Mouse (Mus musculus) cerebellum, adult 2 months (tissue): Measurements from ENCODE around the gene Ccnjl. TPM values are rescaled to one million over a fixed set of nuclear protein-coding genes. Genes with fewer than 3 reads are reported as not detected.

Experiments
- DNase-seq, 2 experiments: peaks; one replicate each; pipeline ENCODE4 v3.0.0; 2021
- H3K27ac ChIP-seq: fragments of 200-500 bp; 2 replicates; pipeline ENCODE4 v1.5.1; 2012; ENCODE audit warnings: low read length, control low read depth, inconsistent platforms; ENCODE audit not compliant: insufficient read depth
- H3K27me3 ChIP-seq: fragments of 200-500 bp; 2 replicates; pipeline ENCODE4 v1.6.1; 2012; ENCODE audit warnings: inconsistent platforms, mild to moderate bottlenecking, low read length, moderate library complexity; ENCODE audit not compliant: control insufficient read depth, insufficient read depth
- H3K4me1 ChIP-seq: fragments of 200-500 bp; 2 replicates; pipeline ENCODE4 v1.6.1; 2011; ENCODE audit warnings: low read length; ENCODE audit not compliant: control insufficient read depth, insufficient read depth
- H3K4me3 ChIP-seq: fragments of 200-500 bp; replicated peaks from 2 replicates; pipeline ENCODE3; 2011; ENCODE audit warnings: mild to moderate bottlenecking, low read depth, low read length, control low read depth; ENCODE audit not compliant: insufficient read depth
- CTCF ChIP-seq: fragments of 200-500 bp; IDR thresholded peaks from 2 replicates; pipeline ENCODE4 v1.5.1; 2011; ENCODE audit warnings: low read depth, mild to moderate bottlenecking, control low read depth, low read length, moderate library complexity, borderline replicate concordance; ENCODE audit not compliant: insufficient read depth
- POLR2A ChIP-seq: fragments of 200-500 bp; IDR thresholded peaks from 2 replicates; pipeline ENCODE4 v1.6.1; 2011; ENCODE audit warnings: low read length, control low read depth, borderline replicate concordance; ENCODE audit not compliant: insufficient read depth
- WGBS: fragments of 180-500 bp; shearing (Covaris S2); methylation state at CpG from one replicate; pipeline ENCODE4 v1.1.7; 2018; 5-methylcytosine and 5-hydroxymethylcytosine counted together
- polyA plus RNA-seq: library from polyadenylated mRNA; depleted of rRNA; stranded (reverse); fragments of >200 nt; gene quantifications from 2 replicates; pipeline ENCODE4 v1.2.3, GENCODE M21; 2012; rRNA removed

Ccnjl gene
- polyA plus RNA-seq, 1 experiment: 8.4 TPM

DNA sequence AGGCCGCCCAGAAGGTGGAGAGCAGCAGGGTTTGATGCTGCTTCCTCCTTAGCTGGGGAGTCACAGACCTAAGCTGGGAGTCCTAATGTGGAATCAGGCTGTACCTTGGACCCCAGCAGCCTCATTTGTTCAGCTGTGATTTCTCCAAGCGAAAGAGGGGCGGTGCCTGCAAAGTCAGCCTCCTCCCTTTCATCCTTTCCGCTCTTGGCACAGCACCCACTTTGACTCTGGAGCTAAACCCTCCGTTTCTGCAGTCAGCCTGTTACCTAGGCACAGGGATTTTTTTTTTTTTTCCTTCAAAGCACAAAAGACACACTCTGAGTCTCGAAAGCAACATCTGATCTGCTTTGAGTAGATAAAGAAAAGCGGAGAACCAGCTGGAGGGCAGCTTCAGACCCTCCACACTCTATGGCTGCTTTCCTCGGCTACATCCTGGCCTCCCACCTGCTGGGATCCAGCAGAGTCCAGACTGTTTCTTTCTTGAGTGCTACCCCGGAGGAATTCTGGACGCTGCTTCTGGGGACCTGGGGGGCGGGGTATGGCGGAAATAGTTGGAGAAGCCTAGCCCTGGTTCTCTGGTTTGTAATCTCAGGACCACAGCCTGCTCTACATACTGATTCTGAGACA is 97.8 kb downstream of the Ccnjl start:
- Histone ChIP-seq H3K4me1 (no peaks in the 10 kb centered on the region; the same call in 1 of the 2 replicates), H3K27ac (peak overlapping the region; percentile 41), H3K27me3 (no peaks in the 10 kb centered on the region), H3K4me3 (peak overlapping the region; percentile 51)
- 7% methylated on average over 12 of the region's 12 CpGs for WGBS
- peak; percentile 57 to 66 for DNase-seq
- TF ChIP-seq CTCF: no peak

- WGBS: 25% methylated on average over 18 of the region's 18 CpGs
- H3K27ac ChIP-seq: peak overlapping the region; percentile 41; the same call in 1 of the 2 replicates
- peak in 1 of 2 experiments; percentile 45 for DNase-seq
- H3K4me3 ChIP-seq: peak overlapping the region; percentile 51
- no peaks in the 10 kb centered on the region; the same call in 1 of the 2 replicates for H3K4me1 ChIP-seq
- H3K27me3 ChIP-seq: no peaks in the 10 kb centered on the region
- TF ChIP-seq POLR2A: peak; percentile 26; the same call in 1 of the 2 replicates
- no peak for TF ChIP-seq CTCF
Measured at GRCm38 (mm10) chr11:43626927-43627645, 98.5 kb downstream of the Ccnjl start.

- no peak for TF ChIP-seq CTCF
- TF ChIP-seq POLR2A: no peak
Measured at GRCm38 (mm10) chr11:43631645-43632044, 103.1 kb downstream of the Ccnjl start.

DNA sequence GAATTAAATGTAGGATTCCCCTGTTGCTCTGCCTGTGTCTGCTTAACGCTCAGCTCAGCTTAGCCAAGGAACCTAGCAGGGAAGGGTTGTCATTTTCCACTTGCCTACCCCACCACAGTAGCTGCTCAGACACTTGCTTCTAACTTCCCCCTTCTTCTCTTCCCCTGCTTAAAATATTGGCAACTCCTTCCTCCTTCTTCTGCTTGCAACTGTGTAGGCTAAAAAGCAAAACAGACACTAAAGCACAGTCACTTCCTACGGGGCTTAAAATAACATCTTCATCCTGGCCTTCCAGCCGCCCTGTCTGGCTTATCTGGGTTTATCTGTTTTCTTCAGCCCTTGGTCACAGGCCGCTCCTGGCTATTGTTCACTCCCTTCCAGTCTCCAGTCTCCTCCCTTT is 104.0 kb downstream of the Ccnjl start:
- no peak overlapping the region for H3K4me3 ChIP-seq
- H3K27me3 ChIP-seq: no peaks in the 10 kb centered on the region
- no peaks in the 10 kb centered on the region for H3K4me1 ChIP-seq
- 80% methylated on average over 4 of the region's 4 CpGs for WGBS
- DNase-seq: no peak
- no peak overlapping the region for H3K27ac ChIP-seq
- TF ChIP-seq POLR2A (no peak), CTCF (no peak)

More at GRCm38 (mm10) chr11:43631645-43632044, 103.1 kb downstream of the Ccnjl start:
- no peak for DNase-seq
- no peak overlapping the region for H3K4me3 ChIP-seq
- H3K4me1 ChIP-seq: no peaks in the 10 kb centered on the region; the same call in 1 of the 2 replicates
- H3K27ac ChIP-seq: no peak overlapping the region
- H3K27me3 ChIP-seq: no peaks in the 10 kb centered on the region
- 93% methylated on average over 9 of the region's 9 CpGs for WGBS

DNA sequence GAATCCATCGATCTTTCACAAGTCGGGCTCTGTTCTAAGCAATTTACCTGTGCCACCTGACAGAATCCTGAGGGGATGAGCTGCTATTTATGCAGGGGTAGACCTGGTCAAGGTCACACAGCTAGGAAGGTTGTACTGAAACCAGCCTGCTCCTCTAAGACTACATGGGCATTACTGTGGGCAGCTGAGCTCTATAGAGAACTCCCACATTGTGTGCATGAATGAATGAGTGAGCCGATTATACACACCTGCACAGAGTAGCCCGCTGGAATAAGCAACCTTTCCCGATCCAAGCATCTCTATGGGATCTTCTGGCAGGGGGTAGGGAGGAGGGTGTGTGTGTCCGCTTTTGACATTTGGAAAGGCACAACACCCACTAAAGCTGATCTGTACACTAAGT is 104.6 kb downstream of the Ccnjl start:
- no peaks in the 10 kb centered on the region for H3K4me1 ChIP-seq
- no peak overlapping the region for H3K27ac ChIP-seq
- WGBS: 86% methylated on average over 6 of the region's 6 CpGs
- no peak for TF ChIP-seq POLR2A
- TF ChIP-seq CTCF: no peak
- no peaks in the 10 kb centered on the region for H3K27me3 ChIP-seq
- DNase-seq: no peak
- H3K4me3 ChIP-seq: no peak overlapping the region

DNA sequence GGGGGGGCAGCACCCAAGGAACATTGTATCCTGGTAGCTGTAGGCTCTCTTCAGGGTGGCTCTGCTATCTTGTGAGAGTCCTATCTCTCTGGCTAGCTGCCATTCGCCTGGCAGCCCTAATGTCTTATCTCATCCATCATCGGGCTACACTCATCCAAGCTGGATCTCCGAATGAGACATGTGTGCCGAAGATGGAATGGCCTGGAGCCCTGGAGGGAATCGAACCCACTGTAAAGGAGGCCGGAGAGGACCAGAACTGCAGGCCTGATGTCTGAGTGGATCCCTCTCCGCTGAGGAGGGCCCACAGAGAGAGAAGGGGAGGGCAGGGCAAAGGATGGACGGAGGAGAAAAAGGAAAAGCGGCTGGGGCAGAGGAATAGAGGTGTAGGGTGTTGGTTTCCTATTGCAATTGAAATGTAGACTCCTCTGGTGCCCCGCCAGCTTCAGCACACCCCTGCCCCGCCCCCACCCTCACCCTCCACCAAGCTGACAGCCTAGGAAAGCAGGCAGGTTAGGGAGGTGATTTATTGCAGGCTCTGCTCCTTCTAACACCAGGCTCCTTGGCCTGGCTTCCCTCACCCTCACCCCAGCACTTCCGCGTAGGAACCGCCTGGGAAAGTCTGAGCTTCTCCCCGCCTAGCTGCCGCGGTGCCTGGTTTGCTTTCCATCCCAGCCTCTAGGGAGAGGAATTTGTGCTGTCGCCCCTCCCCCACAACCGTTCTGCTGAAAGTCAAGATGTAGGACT is 105.2 kb downstream of the Ccnjl start:
- peak in 1 of 2 experiments; percentile 15 for DNase-seq
- H3K4me3 ChIP-seq: no peak overlapping the region
- H3K4me1 ChIP-seq: no peaks in the 10 kb centered on the region
- no peak overlapping the region for H3K27ac ChIP-seq
- TF ChIP-seq POLR2A: no peak
- TF ChIP-seq CTCF: no peak
- no peaks in the 10 kb centered on the region for H3K27me3 ChIP-seq
- 27% methylated on average over 19 of the region's 19 CpGs for WGBS

Other genes with a start within 250 kb of the Ccnjl start
- 102 and 103 TPM in 2 replicates for gene Pttg1, start 102.5 kb upstream of the Ccnjl start, polyA plus RNA-seq
- 27.0 and 28.5 TPM in 2 replicates for gene Slu7, start 95.0 kb upstream of the Ccnjl start, polyA plus RNA-seq
- gene C1qtnf2, start 54.5 kb upstream of the Ccnjl start, polyA plus RNA-seq: 1.8 and 1.9 TPM in 2 replicates
- 1.5 and 1.6 TPM in 2 replicates for gene 4933415A04Rik, start 58.3 kb downstream of the Ccnjl start, polyA plus RNA-seq
- gene Fabp6, start 72.8 kb downstream of the Ccnjl start, polyA plus RNA-seq: not detected in 2 replicates
- 40.0 and 42.0 TPM in 2 replicates for gene Pwwp2a, start 153.2 kb downstream of the Ccnjl start, polyA plus RNA-seq
- gene Ttc1, start 219.2 kb downstream of the Ccnjl start, polyA plus RNA-seq: 70.5 and 72.1 TPM in 2 replicates